Mouse (Mus musculus) forebrain, embryonic 10.5 days (tissue): Measurements from ENCODE around the gene Casz1. TPM values are rescaled to one million over a fixed set of nuclear protein-coding genes. Genes with fewer than 3 reads are reported as not detected.

Source experiments
- DNase-seq: peaks from one replicate; pipeline ENCODE4 v3.0.0-alpha.2; 2017; ENCODE audit warnings: low spot score; ENCODE audit errors: extremely low spot score
- H3K27ac ChIP-seq: fragments of 300-500 bp; sonication (generic); 2 replicates; pipeline ENCODE4 v1.5.1; 2016; ENCODE audit warnings: mild to moderate bottlenecking
- H3K27me3 ChIP-seq: fragments of 300-500 bp; sonication (generic); 2 replicates; pipeline ENCODE4 v1.6.1; 2016; ENCODE audit warnings: mild to moderate bottlenecking; ENCODE audit not compliant: poor library complexity, severe bottlenecking
- H3K36me3 ChIP-seq: fragments of 300-500 bp; sonication (generic); replicated peaks from 2 replicates; pipeline ENCODE4 v1.6.1; 2016; ENCODE audit warnings: mild to moderate bottlenecking, moderate library complexity
- H3K4me1 ChIP-seq: fragments of 300-500 bp; sonication (generic); 2 replicates; pipeline ENCODE4 v1.6.1; 2016
- H3K4me3 ChIP-seq: fragments of 300-500 bp; sonication (generic); 2 replicates; pipeline ENCODE4 v1.5.1; 2016; ENCODE audit warnings: mild to moderate bottlenecking, moderate library complexity
- H3K9me3 ChIP-seq: fragments of 300-500 bp; sonication (generic); 2 replicates; pipeline ENCODE4 v1.6.1; 2016; ENCODE audit warnings: mild to moderate bottlenecking, moderate library complexity
- WGBS: fragments of 180-500 bp; shearing (Covaris S2); methylation state at CpG from one replicate; pipeline ENCODE4 v1.1.7; 2016; 5-methylcytosine and 5-hydroxymethylcytosine counted together
- polyA plus RNA-seq: library from polyadenylated mRNA; unstranded; fragments of >200 nt; fragmentation: Nextera tagmentation; extraction: Ambion mirVana; gene quantifications from 2 replicates; pipeline ENCODE4 v1.2.1, GENCODE M21; 2016

Casz1 gene
- polyA plus RNA-seq, 1 experiment from 2014 or later: 4.7 TPM

- Histone ChIP-seq H3K27ac (peak overlapping the region; percentile 84), H3K4me1 (peaks cover 83% of the 10 kb centered on the region)
Measured at GRCm38 (mm10) chr4:148805161-148805810, 1.1 kb downstream of the Casz1 start.

GRCm38 (mm10) chr4:148805811-148806747 is 1.9 kb downstream of the Casz1 start:
- Histone ChIP-seq H3K36me3 (no peaks in the 10 kb centered on the region), H3K27ac (peak overlapping the region; percentile 84), H3K4me1 (peaks cover 91% of the 10 kb centered on the region), H3K9me3 (no peaks in the 10 kb centered on the region), H3K27me3 (peaks cover 99% of the 10 kb centered on the region), H3K4me3 (peak overlapping the region; percentile 84)
- WGBS: under 1% methylated on average over 64 of the region's 64 CpGs
- peak; percentile 50 for DNase-seq

More at GRCm38 (mm10) chr4:148805161-148805810, 1.1 kb downstream of the Casz1 start:
- Histone ChIP-seq H3K36me3 (no peaks in the 10 kb centered on the region), H3K27me3 (peaks cover 98% of the 10 kb centered on the region), H3K9me3 (no peaks in the 10 kb centered on the region), H3K4me3 (peak overlapping the region; percentile 84)
- WGBS: under 1% methylated on average over 42 of the region's 42 CpGs
- DNase-seq: peak; percentile 61

- Histone ChIP-seq H3K36me3 (no peaks in the 10 kb centered on the region), H3K4me1 (peaks cover 98% of the 10 kb centered on the region), H3K9me3 (no peaks in the 10 kb centered on the region), H3K27ac (peak overlapping the region; percentile 84; the same call in 1 of the 2 replicates), H3K27me3 (peaks cover 99% of the 10 kb centered on the region), H3K4me3 (peak overlapping the region; percentile 84)
- peak; percentile 64 for DNase-seq
- WGBS: under 1% methylated on average over 24 of the region's 26 CpGs
Measured at GRCm38 (mm10) chr4:148806836-148807235, 2.6 kb downstream of the Casz1 start.

- Histone ChIP-seq H3K4me3 (peak overlapping the region; percentile 84), H3K36me3 (no peaks in the 10 kb centered on the region), H3K27me3 (peaks cover 99% of the 10 kb centered on the region), H3K9me3 (no peaks in the 10 kb centered on the region), H3K4me1 (peaks cover 100% of the 10 kb centered on the region), H3K27ac (no peak overlapping the region)
- DNase-seq: no peak
- WGBS: under 1% methylated on average over 9 of the region's 9 CpGs
Measured at GRCm38 (mm10) chr4:148807397-148807796, 3.2 kb downstream of the Casz1 start.

- H3K9me3 ChIP-seq: no peaks in the 10 kb centered on the region
- 30% methylated on average over 2 of the region's 2 CpGs for WGBS
- H3K36me3 ChIP-seq: no peaks in the 10 kb centered on the region
- no peak overlapping the region for H3K27ac ChIP-seq
- no peak for DNase-seq
- peaks cover 99% of the 10 kb centered on the region for H3K27me3 ChIP-seq
- H3K4me3 ChIP-seq: no peak overlapping the region
- peaks cover 92% of the 10 kb centered on the region for H3K4me1 ChIP-seq
Measured at GRCm38 (mm10) chr4:148808839-148809238, 4.6 kb downstream of the Casz1 start.

- Histone ChIP-seq H3K36me3 (no peaks in the 10 kb centered on the region), H3K9me3 (no peaks in the 10 kb centered on the region), H3K27ac (no peak overlapping the region), H3K27me3 (peaks cover 100% of the 10 kb centered on the region), H3K4me1 (peaks cover 92% of the 10 kb centered on the region), H3K4me3 (no peak overlapping the region)
- WGBS: 54% methylated on average over 9 of the region's 9 CpGs
- DNase-seq: no peak
Measured at GRCm38 (mm10) chr4:148810706-148811105, 6.5 kb downstream of the Casz1 start.

- Histone ChIP-seq H3K9me3 (no peaks in the 10 kb centered on the region), H3K27me3 (peaks cover 100% of the 10 kb centered on the region), H3K27ac (peak overlapping the region; percentile 12; the same call in 1 of the 2 replicates), H3K4me1 (peaks cover 92% of the 10 kb centered on the region), H3K4me3 (peak overlapping the region; percentile 7; the same call in 1 of the 2 replicates), H3K36me3 (no peaks in the 10 kb centered on the region)
- DNase-seq: peak; percentile 43
- WGBS: 18% methylated on average over 10 of the region's 10 CpGs
Measured at GRCm38 (mm10) chr4:148811940-148812339, 7.7 kb downstream of the Casz1 start.

GRCm38 (mm10) chr4:148813247-148813646 is 9.0 kb downstream of the Casz1 start:
- H3K9me3 ChIP-seq: no peaks in the 10 kb centered on the region
- H3K36me3 ChIP-seq: no peaks in the 10 kb centered on the region
- no peak overlapping the region for H3K27ac ChIP-seq
- DNase-seq: no peak
- WGBS: 85% methylated on average over 6 of the region's 6 CpGs
- peaks cover 100% of the 10 kb centered on the region for H3K27me3 ChIP-seq
- H3K4me1 ChIP-seq: peaks cover 89% of the 10 kb centered on the region
- no peak overlapping the region for H3K4me3 ChIP-seq

- DNase-seq: peak; percentile 43
- Histone ChIP-seq H3K4me1 (peaks cover 67% of the 10 kb centered on the region), H3K27me3 (peaks cover 72% of the 10 kb centered on the region), H3K36me3 (peaks cover 4% of the 10 kb centered on the region; the same call in 1 of the 2 replicates), H3K9me3 (peaks cover 15% of the 10 kb centered on the region), H3K27ac (peak overlapping the region; percentile 68), H3K4me3 (peak overlapping the region; percentile 36)
- WGBS: 4% methylated on average over 14 of the region's 14 CpGs
Measured at GRCm38 (mm10) chr4:148816556-148816955, 12.3 kb downstream of the Casz1 start.

- Histone ChIP-seq H3K9me3 (peaks cover 15% of the 10 kb centered on the region), H3K4me3 (no peak overlapping the region), H3K27me3 (peaks cover 68% of the 10 kb centered on the region), H3K4me1 (peaks cover 55% of the 10 kb centered on the region), H3K36me3 (peaks cover 4% of the 10 kb centered on the region; the same call in 1 of the 2 replicates), H3K27ac (0 out of 2 replicates have a peak overlapping the region, but pooled peaks have one; percentile 9)
- DNase-seq: no peak
- 98% methylated on average over 12 of the region's 12 CpGs for WGBS
Measured at GRCm38 (mm10) chr4:148818161-148818560, 13.9 kb downstream of the Casz1 start.

- peaks cover 4% of the 10 kb centered on the region; the same call in 1 of the 2 replicates for H3K36me3 ChIP-seq
- no peak for DNase-seq
- H3K9me3 ChIP-seq: peaks cover 15% of the 10 kb centered on the region
- H3K27ac ChIP-seq: no peak overlapping the region
- WGBS: 55% methylated on average over 13 of the region's 13 CpGs
- H3K4me1 ChIP-seq: peaks cover 51% of the 10 kb centered on the region
- no peak overlapping the region for H3K4me3 ChIP-seq
- H3K27me3 ChIP-seq: peaks cover 63% of the 10 kb centered on the region
Measured at GRCm38 (mm10) chr4:148820171-148820570, 15.9 kb downstream of the Casz1 start.

GRCm38 (mm10) chr4:148823281-148823680 is 19.1 kb downstream of the Casz1 start:
- Histone ChIP-seq H3K4me3 (no peak overlapping the region), H3K4me1 (peaks cover 53% of the 10 kb centered on the region), H3K36me3 (peaks cover 4% of the 10 kb centered on the region; the same call in 1 of the 2 replicates), H3K9me3 (peaks cover 15% of the 10 kb centered on the region), H3K27me3 (peaks cover 56% of the 10 kb centered on the region), H3K27ac (0 out of 2 replicates have a peak overlapping the region, but pooled peaks have one; percentile 27)
- WGBS: 86% methylated on average over 8 of the region's 8 CpGs
- DNase-seq: no peak
